Mouse (Mus musculus) gastrocnemius, postnatal 4 days (tissue): ENCODE measurements around the gene Slc30a2. TPM values are rescaled to one million over a fixed set of nuclear protein-coding genes. Genes with fewer than 3 reads are reported as not detected.
"Not testable (repeated sequence)": the region's sequence is repeated elsewhere in the genome, so short reads cannot be mapped to it uniquely, and the experiment has no call there.

Experiments used
- DNase-seq, 2 experiments: peaks; one replicate each; pipeline ENCODE4 v3.0.0; 2021 to 2022; ENCODE audit warnings: low spot score in 2 of 2, mixed read lengths in 2 of 2
- total RNA-seq, 2 experiments: library from RNA; stranded (reverse); gene quantifications; 2 replicates each; pipeline ENCODE4 v1.2.3; 2021

Slc30a2 gene
- total RNA-seq, 2 experiments from 2014 or later, result 0.44 to 0.54 TPM

DNA sequence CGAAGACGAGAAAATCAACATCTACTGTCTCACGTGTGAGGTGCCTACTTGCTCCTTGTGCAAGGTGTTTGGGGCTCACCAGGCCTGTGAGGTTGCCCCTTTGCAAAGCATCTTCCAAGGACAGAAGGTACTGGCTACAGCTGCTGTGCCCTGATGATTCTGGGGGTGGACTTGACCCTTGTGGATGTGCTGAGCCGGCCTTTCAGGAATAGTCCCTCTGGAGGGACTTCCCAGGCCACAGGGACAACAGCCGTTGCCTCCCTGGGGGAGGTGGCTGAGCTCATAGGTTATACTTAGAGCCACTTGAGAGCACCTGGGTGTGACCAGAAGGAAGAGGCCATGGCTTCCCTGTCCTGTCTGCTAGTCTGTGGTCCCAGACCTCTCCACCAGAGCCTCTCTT lies 23.3 kb upstream of the Slc30a2 start:
- DNase-seq, result no peak

DNA sequence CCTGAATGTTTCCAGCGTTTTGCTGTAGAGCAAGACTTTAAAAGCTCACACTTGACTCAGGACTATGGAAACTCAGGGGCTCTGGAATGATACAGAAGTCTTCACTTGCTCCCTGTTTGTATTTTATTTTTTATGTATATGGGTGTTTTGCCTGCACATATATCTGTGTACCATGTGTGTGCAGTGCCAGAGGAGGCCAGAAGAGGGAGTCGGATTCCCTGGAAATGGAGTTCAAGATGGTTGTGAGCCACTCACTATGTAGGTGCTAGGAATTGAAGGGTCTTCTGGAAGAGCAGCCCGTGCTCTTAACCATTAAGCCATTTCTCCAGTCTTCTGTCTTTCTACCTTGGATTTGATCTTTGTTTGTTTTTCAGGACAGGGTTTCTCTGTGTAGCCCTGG lies 21.5 kb upstream of the Slc30a2 start:
- no peak for DNase-seq

GRCm38 (mm10) chr4:134324655-134325054 lies 18.3 kb upstream of the Slc30a2 start:
- DNase-seq, result no peak

DNA sequence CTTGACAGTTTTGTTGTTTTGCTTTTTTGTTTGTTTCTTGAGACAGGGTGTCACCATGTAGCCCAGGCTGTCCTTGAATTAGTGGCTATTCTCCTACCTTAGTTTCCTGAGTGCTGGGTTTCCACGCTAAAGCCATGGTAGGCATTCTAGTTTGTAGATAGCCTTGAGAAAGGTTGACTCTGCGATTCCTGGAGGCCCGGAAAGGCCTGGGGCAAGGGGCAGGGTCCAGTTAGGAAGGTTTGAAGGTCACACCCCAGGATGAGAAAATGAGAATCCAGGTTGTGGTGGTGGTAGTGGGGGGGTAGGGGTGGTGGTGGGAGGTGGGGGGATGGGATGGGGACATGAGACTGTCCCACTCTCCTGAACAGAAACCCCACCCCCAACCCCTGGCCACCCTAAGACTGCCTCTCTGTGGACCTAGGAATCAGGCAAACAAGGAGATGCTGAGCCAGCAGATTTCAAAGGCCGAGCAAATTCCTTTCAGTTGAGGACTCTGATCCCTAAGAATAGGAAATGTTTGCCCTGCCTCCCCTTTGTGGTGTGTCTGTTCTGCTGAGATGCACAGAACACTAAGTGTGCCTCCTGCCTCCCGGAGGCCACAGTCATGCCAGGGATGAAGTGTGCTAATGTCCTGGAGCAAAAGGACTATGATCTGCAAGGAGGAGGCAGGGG lies 16.0 kb upstream of the Slc30a2 start:
- no peak for DNase-seq

DNA sequence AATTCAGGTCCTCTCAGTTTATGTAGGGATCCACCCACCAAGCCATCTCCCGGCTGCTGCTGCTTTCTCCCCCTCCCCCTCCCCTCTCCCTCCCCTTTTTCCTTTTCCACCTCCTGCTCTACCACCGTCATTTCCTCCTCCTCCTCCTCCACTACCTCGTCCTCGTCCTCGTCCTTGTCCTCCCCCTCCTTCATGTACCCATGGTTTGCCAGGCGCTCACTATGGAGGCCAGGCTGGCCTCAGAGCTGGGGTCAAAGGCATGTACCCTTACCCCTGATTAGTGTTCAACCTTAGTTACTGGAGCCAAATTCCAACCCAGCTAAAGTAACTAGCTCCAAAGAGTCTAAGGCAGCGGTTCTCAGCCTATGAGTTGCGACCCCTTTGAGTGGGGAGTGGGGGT lies 14.8 kb upstream of the Slc30a2 start:
- no peak for DNase-seq

GRCm38 (mm10) chr4:134328832-134329231 lies 14.1 kb upstream of the Slc30a2 start:
- DNase-seq, result no peak

DNA sequence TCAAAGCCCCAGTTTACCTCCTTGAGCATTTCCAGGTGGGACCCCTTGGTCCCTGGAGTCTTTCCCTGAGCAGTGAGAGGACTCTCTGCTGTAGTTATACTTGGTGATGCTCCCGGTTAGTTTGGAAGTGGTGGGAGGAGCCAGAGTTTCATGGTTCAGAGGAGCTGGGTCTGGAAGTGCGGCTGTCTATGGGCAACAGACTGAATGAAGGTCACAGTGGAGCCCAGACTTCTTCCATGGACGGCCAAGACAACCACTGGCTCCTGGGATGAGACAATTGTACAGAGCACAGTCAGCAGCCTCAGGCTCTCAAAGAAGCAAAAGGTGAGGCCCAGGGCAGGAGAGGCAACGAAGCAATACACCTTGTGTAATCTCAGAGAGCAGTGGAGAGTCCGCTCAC lies 12.7 kb upstream of the Slc30a2 start:
- no peak for DNase-seq

DNA sequence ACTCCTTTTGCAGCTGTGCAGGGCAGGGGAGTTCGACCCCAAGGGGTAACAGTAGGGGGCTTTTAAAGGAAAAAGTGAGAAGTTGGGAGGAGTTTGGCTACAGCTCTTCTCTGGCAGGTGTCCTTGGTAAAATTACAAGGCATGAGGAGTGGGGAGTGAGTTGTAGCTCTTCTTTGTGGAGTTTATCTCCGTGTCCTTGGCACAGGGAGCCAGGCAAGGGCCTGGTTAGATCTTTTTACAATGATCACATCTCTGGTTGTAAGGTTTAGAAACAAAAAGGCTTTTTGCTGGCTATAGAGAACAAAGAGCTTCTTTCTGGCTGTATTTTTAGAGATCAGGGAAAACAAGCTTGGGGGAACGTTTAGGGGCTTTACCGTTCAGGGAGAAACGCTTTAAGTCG lies 1.8 kb upstream of the Slc30a2 start:
- DNase-seq, result not testable (repeated sequence)

GRCm38 (mm10) chr4:134342213-134342779 lies 685 bp upstream of the Slc30a2 start:
- no peak for DNase-seq

DNA sequence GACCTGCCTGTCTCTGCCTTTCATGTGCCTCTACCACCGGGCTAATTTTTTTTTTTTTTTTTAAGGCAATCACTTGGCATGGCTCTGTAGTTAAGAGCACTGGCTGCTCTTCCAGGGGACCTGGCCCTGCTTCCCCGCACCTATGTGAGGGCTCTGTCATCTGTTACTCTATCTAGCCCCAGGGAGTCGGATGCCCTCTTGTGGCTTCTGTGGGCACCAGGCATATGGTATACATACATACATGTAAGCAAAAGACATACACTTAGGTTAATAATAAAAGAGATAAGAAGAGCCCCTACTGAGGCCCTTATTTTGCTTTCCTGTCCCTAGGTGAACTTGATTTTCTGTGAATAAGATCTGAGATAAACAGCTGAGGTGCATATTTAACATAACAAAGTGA lies 1.6 kb downstream of the Slc30a2 start:
- DNase-seq, result no peak

- DNase-seq, result no peak
Measured at GRCm38 (mm10) chr4:134345802-134346201, 2.8 kb downstream of the Slc30a2 start.

- DNase-seq, result no peak
Measured at GRCm38 (mm10) chr4:134348078-134348477, 5.1 kb downstream of the Slc30a2 start.

- DNase-seq, result no peak
Measured at GRCm38 (mm10) chr4:134348545-134348944, 5.6 kb downstream of the Slc30a2 start.

DNA sequence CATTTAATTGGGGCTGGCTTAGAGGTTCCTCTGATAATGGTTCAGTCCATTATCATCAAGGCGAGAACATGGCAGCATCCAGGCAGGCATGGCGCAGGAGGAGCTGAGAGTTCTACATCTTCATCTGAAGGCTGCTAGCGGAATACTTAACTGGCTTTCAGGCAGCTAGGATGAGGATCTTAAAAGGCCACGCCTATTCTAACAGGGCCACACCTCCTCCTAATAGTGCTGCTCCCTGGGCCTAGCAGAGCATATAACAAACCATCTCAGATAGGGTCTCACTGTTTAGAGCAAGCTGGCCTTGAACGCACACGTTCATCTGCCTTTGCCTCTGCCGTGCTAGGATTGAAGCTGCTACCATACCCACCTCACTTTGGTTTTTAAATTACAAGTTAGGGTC lies 6.8 kb downstream of the Slc30a2 start:
- DNase-seq, result no peak

DNA sequence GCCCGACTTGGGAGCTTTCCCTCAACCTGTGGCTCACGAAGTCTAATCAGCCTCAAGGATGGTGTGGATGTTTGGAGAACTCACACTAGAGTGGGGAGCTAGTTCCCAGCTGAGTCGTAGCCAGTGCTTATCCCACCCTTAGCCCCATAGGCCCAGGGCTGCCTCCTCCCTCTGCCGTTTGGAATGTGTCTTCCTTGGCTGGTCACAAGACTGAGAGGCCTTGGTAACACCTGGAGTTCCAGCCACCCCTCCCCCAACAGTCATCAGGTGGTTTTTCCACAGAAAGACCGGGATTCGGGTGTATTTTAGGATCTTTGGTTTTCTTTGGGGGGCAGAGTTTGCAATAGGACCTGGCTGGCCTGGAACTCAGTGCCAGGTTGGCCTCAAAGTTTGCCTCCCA lies 7.7 kb downstream of the Slc30a2 start:
- no peak for DNase-seq

- no peak for DNase-seq
Measured at GRCm38 (mm10) chr4:134351329-134352260, 8.6 kb downstream of the Slc30a2 start.

DNA sequence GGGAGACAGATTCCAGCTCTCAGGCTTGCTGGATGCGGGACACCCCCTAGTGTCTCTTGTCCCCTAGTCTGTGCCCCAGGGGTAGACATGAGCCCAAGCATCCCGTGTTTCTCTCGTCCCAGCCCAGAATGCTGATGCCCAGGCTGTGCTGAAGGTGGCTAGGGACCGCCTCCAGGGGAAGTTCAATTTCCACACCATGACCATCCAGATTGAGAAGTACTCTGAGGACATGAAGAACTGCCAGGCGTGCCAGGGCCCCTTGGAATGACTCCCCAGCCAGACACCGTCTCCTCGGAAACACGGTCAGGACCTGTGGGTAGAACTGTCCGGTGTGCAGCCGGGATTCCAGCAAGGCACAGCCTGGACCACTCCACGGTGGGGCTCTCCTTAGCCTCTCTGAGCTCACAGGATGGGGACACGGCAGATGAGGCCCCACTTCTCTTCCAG lies 9.3 kb downstream of the Slc30a2 start:
- no peak for DNase-seq

DNA sequence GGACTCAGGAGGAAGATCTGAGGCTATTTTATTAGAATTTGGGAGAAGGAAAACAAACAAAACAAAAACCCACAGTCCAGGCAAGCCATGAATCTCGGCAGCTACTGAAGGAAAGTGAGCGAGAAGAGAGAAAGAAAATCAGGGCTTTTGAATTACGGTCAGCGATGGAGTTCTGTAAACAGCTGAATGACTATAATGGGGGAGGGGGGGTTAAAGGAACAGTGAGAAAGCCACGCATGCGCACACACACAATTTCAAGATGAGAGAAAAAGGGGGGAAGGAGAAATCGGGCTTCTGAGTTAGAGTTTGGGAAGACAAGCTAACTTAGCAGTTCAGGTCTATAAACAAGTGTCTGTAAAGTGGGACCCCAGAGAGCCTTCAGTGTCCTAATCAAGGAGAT lies 9.9 kb downstream of the Slc30a2 start:
- no peak for DNase-seq

DNA sequence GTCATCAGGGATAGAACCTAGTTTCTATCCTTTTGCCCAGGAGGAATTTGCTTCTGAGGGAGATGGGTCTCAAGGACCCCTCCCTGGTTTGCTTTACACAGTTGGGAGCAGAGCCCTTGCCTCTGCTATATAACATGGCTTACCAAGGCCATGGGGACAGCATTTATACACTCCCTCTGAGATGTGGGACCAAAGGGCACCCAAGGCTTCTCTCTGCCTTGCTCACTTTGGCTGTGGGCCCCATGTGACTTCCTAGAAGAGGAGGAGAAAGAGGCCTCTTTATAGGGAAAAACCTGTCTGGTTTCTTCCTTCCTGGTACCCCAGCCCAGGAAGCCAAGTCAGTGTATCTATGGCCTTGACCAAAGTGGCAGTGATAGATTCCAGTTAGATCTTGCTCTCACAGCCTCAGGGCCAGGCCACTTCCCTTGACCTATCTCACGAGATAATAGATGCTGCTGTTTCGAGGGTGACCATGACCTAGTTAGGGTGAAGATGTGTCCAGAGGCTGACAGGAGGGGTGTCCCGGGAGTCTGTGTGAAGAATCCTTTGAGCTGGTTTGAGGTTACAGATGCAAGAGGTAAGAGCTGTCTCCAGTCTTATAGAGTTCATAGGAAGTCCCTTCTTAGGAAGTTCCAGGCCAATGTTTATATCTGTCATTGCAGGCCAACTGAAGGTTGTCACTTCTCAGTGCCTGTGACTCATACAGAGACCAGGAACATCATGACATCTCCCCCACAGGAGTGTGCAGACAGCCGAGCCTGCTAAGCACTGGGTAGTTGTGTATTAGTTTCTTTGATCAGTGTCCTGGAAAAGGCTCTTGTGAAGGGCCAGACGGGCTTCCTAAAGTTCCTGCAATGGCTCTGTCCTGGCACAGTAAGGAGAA lies 10.8 kb downstream of the Slc30a2 start:
- no peak for DNase-seq

GRCm38 (mm10) chr4:134355841-134356452 lies 13.0 kb downstream of the Slc30a2 start:
- DNase-seq, result peak; percentile 27 to 58
